Mouse (Mus musculus) Patski (cell line): ENCODE measurements at regions not wholly inside any gene's neighbourhood (a gene's known extent, or its start where the extent isn't known, plus 50 kb on each side); places are given as distances from the start of the nearest gene placed in this dataset.

ENCODE experiments used
- ATAC-seq: fragments of 100-300 bp; one replicate; pipeline ENCODE4 v1.8.0; 2021
- CTCF ChIA-PET: fragments of 350-600 bp; sonication (Branson Sonifier 250); formaldehyde crosslinking; loops from one replicate; lab custom pipeline; 2022; ENCODE audit warnings: inconsistent platforms; lab: Charles Lee
- POLR2A ChIA-PET: fragments of 350-600 bp; sonication (Branson Sonifier 250); formaldehyde crosslinking; loops from one replicate; lab custom pipeline; 2022; ENCODE audit warnings: antibody characterized with exemption, inconsistent platforms; lab: Charles Lee
- DNase-seq: peaks from one replicate; pipeline ENCODE4 v3.0.0-alpha.2; 2011; ENCODE audit warnings: low read depth, low spot score
- H3K27me3 ChIP-seq: fragments of 371-371 bp; one replicate; pipeline ENCODE4 v1.5.1; 2021
- CTCF ChIP-seq: fragments of 100-300 bp; IDR thresholded peaks from one replicate; pipeline ENCODE4 v1.5.1; 2021
- in situ Hi-C: fragments of 300-500 bp; cut with MboI; formaldehyde crosslinking; loops from 3 replicates; pipeline ENCODE4 v1.11.1; 2018; ENCODE audit warnings: low pct_unique_long_range_greater_than_20kb, mixed read lengths

GRCm38 (mm10) chr5:54411275-54411904 is 413.1 kb downstream of the Stim2 start:
- ChIA-PET POLR2A (no interaction called here), CTCF (no interaction called here)
- H3K27me3 ChIP-seq, result peaks cover 8% of the 10 kb centered on the region
- no peak for TF ChIP-seq CTCF
- in situ Hi-C loops, result no loop called here
- DNase-seq, result no peak
- ATAC-seq, result no peak

- TF ChIP-seq CTCF, result no peak
- DNase-seq (no peak), ATAC-seq (no peak)
- in situ Hi-C loops, result no loop called here
- CTCF ChIA-PET, result no interaction called here
- POLR2A ChIA-PET, result no interaction called here
- H3K27me3 ChIP-seq, result peaks cover 17% of the 10 kb centered on the region
These were observed 421.6 kb downstream of the Stim2 start for GRCm38 (mm10) chr5:54419811-54420470.

GRCm38 (mm10) chr5:54439286-54439685 is 441.0 kb downstream of the Stim2 start:
- no peak for TF ChIP-seq CTCF
- ATAC-seq (no peak), DNase-seq (no peak)
- in situ Hi-C loops, result no loop called here
- ChIA-PET CTCF (interaction anchor here (1.0 to 1.4 kb wide), 3 partner anchors 9 to 34 kb away, joined by 3 to 4 read pairs (median 3); no protein-coding TSS in a partner anchor), POLR2A (no interaction called here)
- H3K27me3 ChIP-seq, result peaks cover 4% of the 10 kb centered on the region

DNA sequence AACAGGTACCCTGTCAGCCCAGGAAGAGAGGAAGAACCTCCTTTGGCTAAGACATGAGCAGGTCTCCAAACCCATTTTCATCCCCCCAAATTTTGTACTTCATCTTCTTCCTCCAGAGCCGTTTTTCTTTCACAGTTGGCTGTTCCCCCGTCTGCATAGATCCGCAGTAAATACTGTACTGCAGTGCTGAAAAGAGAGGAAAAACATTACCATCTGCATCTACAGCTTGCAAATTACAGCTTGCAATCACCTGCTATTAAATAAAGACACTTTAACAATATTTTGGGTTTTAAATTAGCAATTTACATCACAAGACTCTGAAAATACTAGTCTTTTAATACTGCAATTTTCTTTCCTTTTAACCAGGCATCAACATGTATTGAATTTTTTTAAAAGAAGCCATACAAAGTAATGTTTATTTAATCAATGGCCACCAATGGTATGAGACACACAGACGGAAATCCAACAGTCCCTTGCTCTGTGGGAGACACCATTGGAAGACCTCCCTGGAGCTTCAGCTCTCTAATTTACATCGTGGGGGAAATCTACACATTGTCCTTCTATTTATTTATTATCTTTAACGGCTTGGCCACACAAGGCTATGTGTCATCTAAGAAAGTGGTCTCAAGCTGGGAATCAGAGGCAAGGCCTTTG is 442.6 kb downstream of the Stim2 start:
- ChIA-PET CTCF (interaction anchor here (1.4 kb wide), 1 partner anchor 14 kb away, joined by 4 read pairs; no protein-coding TSS in a partner anchor), POLR2A (no interaction called here)
- DNase-seq (no peak), ATAC-seq (no peak)
- peaks cover 11% of the 10 kb centered on the region for H3K27me3 ChIP-seq
- TF ChIP-seq CTCF, result no peak
- in situ Hi-C loops, result no loop called here

- peaks cover 11% of the 10 kb centered on the region for H3K27me3 ChIP-seq
- in situ Hi-C loops, result no loop called here
- TF ChIP-seq CTCF, result no peak
- ATAC-seq, result no peak
- CTCF ChIA-PET, result interaction anchor here (1.1 kb wide), 1 partner anchor 13 kb away, joined by 3 read pairs; no protein-coding TSS in a partner anchor
- no peak for DNase-seq
- POLR2A ChIA-PET, result no interaction called here
These were observed 443.3 kb downstream of the Stim2 start for GRCm38 (mm10) chr5:54441598-54441997.

DNA sequence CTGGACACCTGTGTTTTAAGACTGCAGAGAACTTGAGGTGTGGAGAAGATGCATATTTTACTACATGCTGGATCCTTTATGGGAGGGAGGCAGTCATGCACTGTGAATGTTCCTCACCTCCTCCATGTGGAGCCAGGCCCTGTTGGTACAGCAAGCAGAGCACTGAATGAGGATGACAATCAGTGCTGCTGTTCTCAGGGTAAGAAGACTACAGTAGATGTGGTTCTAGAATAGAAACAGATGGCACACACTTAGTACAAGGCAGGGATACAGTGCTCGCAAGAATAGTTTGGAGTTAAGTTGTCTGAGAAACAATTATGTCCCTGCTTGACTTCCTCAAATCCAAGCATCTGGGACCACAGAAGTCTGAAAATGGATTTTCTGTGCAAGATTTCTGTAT is 485.6 kb downstream of the Stim2 start:
- in situ Hi-C loops, result no loop called here
- no peak for ATAC-seq
- no peak for TF ChIP-seq CTCF
- POLR2A ChIA-PET, result no interaction called here
- DNase-seq, result no peak
- H3K27me3 ChIP-seq, result peaks cover 8% of the 10 kb centered on the region
- CTCF ChIA-PET, result no interaction called here
